Mouse (Mus musculus): Measurements from ENCODE around the gene Spata1.

Spata1 gene

GRCm38 (mm10) chr3:146499431-146500002 lies at the start of gene Spata1, which contains the start of gene Gng5:
Spata1 (minus strand) TSS chr3:146499753.
Gng5 (plus strand) TSS chr3:146499807.
- under 1% methylated on average over 50 of the region's 88 CpGs for WGBS

- 44% methylated on average over 1 of the region's 1 CpGs for WGBS
Observed at GRCm38 (mm10) chr3:146543632-146544031, 44.1 kb upstream of the Spata1 start.

- 81% methylated on average over 4 of the region's 4 CpGs for WGBS
Observed at GRCm38 (mm10) chr3:146540521-146541273, 41.1 kb upstream of the Spata1 start.

- WGBS: 66% methylated on average over 6 of the region's 6 CpGs
Observed at GRCm38 (mm10) chr3:146534986-146535385, 35.4 kb upstream of the Spata1 start.

- WGBS: 64% methylated on average over 2 of the region's 2 CpGs
Observed at GRCm38 (mm10) chr3:146528335-146528734, 28.8 kb upstream of the Spata1 start.

GRCm38 (mm10) chr3:146521652-146522020 lies 22.1 kb upstream of the Spata1 start:
- WGBS: 7% methylated on average over 8 of the region's 8 CpGs

- under 1% methylated on average over 72 of the region's 82 CpGs for WGBS
Observed at GRCm38 (mm10) chr3:146520798-146521651, 21.5 kb upstream of the Spata1 start, which contains the start of gene Rpf1. Rpf1 (minus strand) TSS chr3:146521429.

GRCm38 (mm10) chr3:146520226-146520797 lies 20.8 kb upstream of the Spata1 start:
- WGBS: 15% methylated on average over 5 of the region's 5 CpGs

- 96% methylated on average over 7 of the region's 7 CpGs for WGBS
Observed at GRCm38 (mm10) chr3:146506711-146507110, 7.2 kb upstream of the Spata1 start.

- 51% methylated on average over 5 of the region's 5 CpGs for WGBS
Observed at GRCm38 (mm10) chr3:146501601-146502123, 2.1 kb upstream of the Spata1 start.

GRCm38 (mm10) chr3:146500810-146501201 lies 1.3 kb upstream of the Spata1 start:
- 35% methylated on average over 5 of the region's 5 CpGs for WGBS

- WGBS: 1% methylated on average over 57 of the region's 57 CpGs
Observed at GRCm38 (mm10) chr3:146500003-146500809, 653 bp upstream of the Spata1 start.

GRCm38 (mm10) chr3:146498989-146499388 lies 564 bp downstream of the Spata1 start:
- WGBS: 7% methylated on average over 13 of the region's 13 CpGs

GRCm38 (mm10) chr3:146494941-146495340 lies 4.6 kb downstream of the Spata1 start:
- 85% methylated on average over 8 of the region's 8 CpGs for WGBS

GRCm38 (mm10) chr3:146486464-146486863 lies 13.1 kb downstream of the Spata1 start:
- 92% methylated on average over 4 of the region's 4 CpGs for WGBS

GRCm38 (mm10) chr3:146482044-146482443 lies 17.5 kb downstream of the Spata1 start:
- 69% methylated on average over 2 of the region's 2 CpGs for WGBS

- 66% methylated on average over 3 of the region's 3 CpGs for WGBS
Observed at GRCm38 (mm10) chr3:146474428-146474827, 25.1 kb downstream of the Spata1 start.

GRCm38 (mm10) chr3:146472657-146473056 lies 26.9 kb downstream of the Spata1 start:
- 84% methylated on average over 4 of the region's 4 CpGs for WGBS

GRCm38 (mm10) chr3:146469226-146469625 lies 30.3 kb downstream of the Spata1 start:
- WGBS: 77% methylated on average over 2 of the region's 2 CpGs

GRCm38 (mm10) chr3:146462939-146463338 lies 36.6 kb downstream of the Spata1 start:
- WGBS: 71% methylated on average over 2 of the region's 2 CpGs

GRCm38 (mm10) chr3:146451375-146451774 lies 48.2 kb downstream of the Spata1 start:
- WGBS: 74% methylated on average over 5 of the region's 5 CpGs

All from cerebral cortex, adult 2 months (tissue).